Mouse (Mus musculus): ENCODE measurements around the gene Nxf7.
"Not testable (repeated sequence)": the region's sequence is repeated elsewhere in the genome, so short reads cannot be mapped to it uniquely, and the experiment has no call there.

Nxf7 gene

DNA sequence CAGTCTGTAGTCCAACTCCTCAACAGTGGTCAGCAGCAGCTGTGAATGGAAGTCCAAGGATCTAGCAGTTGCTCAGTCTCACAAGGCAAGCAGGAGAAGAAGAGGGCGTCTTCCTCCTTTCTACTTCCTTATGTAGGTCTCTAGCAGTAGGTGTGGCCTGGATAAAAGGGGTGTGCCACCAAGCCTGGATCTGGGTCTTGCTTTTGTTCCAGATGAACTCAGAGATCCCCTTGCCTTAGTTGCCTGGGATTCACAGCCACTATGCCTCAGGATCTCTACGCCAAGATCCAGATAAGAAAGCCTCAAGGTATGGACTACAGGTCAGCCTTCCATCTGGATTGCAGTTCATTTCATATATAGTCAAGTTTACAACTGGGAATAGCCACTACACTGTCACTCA is at the start of gene Nxf7:
Gene Nxf7, minus strand, starts transcription at position 101 of the 400 bp plus-strand sequence.
- no peak for DNase-seq

- no peak for DNase-seq
Measured at GRCm38 (mm10) chrX:135627605-135628004, 29.0 kb upstream of the Nxf7 start, which contains the start of gene Prame. Gene Prame (minus strand): TSS chrX:135627705.

DNA sequence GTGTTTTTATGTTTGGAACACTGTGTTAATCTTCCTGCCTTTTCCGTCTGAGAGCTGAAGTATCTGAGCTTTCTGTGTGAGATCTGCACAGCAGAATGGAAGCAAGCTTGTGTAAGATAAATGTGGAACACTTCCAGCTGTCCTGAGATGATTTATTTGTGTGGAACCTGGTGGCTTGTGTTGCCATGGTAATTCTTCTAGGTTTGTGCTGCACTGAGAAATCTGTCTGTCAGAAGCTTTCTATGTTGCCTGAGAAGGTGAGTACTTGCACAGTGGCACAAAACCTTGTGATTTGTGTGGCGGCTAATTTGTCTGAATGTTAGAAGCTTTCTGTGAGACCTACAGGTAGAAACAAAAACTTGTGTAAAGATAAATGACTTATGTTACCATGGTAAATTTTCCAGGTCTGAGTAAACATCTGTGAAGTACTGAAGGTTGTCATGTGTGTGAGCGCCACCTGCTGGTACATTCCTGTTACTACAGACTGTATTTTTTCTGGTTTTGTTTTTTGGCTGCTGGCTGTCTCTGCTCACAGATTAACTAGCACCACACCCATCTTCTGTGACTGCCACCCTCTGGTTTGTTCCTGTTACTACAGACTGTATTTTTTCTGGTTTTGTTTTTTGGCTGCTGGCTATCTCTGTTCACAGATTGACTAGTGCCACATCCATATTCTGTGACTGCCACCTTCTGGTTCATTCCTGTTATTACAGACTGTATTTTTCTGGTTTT is 2.9 kb upstream of the Nxf7 start:
- peak; percentile 44 for DNase-seq

DNA sequence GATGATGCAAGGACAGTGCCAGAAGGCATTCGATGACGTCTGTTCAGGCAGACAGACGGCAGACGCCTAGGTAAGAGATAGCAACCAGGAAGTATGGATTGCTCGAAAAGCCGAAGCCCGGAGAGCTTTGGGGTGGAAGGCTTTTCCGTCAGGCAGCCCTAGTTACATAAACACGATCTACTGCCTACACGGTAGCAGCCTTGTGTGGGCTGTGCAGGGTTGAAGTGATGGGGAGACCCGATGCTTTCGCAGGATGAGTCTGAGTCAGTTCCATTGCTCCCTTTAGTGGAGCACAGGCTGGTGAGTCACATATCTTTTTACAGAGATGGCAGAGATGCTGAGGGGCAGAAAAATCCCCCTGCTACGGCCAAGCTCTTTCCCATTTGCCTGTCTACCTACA is 481 bp downstream of the Nxf7 start:
- DNase-seq, result no peak

DNA sequence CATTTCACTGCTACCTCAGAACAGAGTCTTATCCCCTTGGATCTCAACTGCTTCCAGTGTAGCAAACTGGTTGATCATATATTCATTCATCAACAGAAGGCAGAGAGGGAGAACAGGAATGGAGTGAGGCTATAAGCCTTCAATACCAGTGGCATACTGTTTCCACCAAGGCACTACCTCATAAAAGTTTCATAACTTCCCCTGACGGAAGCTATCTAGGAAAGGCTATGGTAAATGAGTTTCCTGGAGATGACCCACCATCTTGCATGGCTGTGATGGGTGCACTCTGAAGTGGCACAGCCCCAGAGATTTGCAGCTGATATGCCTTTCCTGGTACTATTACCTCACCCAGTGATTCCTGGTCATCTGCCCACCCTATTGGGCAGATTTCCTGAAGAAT is 22.2 kb downstream of the Nxf7 start:
- no peak for DNase-seq

- DNase-seq, result not testable (repeated sequence)
Measured at GRCm38 (mm10) chrX:135574958-135575628, 23.5 kb downstream of the Nxf7 start.

DNA sequence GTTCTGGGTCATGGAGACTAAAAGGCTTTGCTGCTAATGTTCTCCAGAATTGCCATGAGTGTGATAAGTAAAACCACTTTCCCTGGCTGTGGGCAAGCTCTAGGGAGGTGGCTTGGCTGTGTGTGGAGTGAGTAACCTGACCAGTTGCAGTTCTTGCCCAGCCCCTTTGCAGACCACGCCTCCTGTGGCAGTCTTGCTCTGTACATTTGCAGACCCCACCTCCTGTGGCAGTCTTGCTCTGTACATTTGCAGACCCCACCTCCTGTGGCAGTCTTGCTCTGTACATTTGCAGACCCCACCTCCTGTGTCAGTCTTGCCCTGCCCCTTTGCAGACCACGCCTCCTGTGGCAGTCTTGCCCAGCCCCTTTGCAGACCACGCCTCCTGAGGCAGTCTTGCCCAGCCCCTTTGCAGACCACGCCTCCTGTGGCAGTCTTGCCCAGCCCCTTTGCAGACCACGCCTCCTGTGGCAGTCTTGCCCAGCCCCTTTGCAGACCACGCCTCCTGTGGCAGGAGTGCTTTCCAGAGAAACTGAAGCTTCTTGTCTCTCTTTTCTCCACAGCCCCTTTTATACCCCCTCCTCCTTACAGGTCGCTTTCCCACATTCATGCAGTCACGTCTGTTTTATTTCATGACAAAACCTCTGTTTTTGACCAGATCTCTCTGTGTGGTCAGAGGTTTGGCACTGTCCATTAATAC is 24.2 kb downstream of the Nxf7 start:
- DNase-seq, result peak; percentile 12

- peak; percentile 73 for DNase-seq
Measured at GRCm38 (mm10) chrX:135569467-135569866, 29.1 kb downstream of the Nxf7 start.

DNA sequence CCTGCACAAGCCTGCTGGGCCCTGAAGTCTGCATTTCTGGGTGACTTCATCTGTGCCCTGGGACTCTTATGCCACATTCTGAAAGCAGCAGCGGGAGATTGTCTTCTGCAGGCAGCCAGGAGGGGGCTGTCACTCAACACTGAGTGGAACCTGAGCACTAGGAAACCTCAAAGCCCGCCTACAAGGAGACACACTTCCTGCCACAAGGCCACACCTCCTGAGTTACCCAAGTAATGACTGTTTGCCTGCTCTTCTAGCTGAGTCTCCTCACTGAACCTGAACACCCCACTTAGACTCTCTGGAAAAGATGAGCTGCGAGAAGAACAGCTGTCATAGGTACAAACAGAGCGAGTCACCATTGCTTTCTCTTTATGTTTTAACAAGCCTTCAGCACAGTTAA is 33.6 kb downstream of the Nxf7 start:
- DNase-seq, result peak; percentile 25

GRCm38 (mm10) chrX:135562841-135563240 is 35.7 kb downstream of the Nxf7 start:
- no peak for DNase-seq

GRCm38 (mm10) chrX:135561693-135562092 is 36.9 kb downstream of the Nxf7 start:
- not testable (repeated sequence) for DNase-seq

DNA sequence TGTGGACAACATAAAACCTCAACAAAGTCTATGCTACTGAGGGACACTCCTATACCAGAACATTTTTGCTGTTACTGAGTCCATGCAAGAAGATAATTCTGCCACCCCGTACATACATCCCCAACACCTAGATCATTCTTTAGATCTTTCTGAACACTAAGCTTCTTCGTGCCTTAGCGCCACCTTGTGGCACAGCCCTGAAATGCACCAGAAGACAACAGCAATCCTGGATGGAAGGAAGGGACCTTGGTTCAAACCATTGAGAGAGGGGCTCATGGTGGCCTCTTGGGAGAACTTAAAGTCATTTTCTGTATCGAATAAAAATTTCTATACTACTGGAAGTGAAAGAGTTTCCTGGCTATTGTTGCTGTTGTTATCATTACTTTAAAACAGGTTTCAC is 37.6 kb downstream of the Nxf7 start:
- peak; percentile 81 for DNase-seq

DNA sequence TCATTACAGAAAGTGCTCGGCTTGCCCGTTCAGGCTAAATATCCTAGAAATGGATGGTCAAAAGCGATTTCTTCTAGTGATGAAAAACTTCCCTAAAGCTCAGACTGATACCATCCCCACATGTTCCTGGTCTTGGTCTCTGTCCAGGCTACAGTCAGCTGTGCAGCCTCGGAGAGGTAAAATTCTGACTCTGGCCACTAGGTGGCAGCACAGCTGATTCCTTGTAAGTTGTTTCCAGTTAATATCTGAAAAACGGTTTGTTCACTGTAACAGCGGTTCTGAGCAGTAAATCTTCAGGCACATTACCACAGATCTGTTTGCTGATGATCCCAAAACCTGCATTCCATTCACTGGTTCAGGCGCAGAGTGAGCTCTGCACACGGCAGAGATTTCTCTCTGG is 38.9 kb downstream of the Nxf7 start:
- DNase-seq, result peak; percentile 39

All from thymus, postnatal 4 days (tissue).